ENCODE assay signal across 8 mouse cellular contexts in genomic region chr1:92832011-92833010, GRCm38 (mm10). TPM values are rescaled to one million over a fixed set of nuclear protein-coding genes. Genes with fewer than 3 reads are reported as not detected.
DNase-seq lines count a peak whose midpoint lies in the region; ATAC-seq and TF ChIP-seq lines count a peak whose summit lies in the region.

No protein-coding gene starts in this region.

- H3K4me1 ChIP-seq in hindbrain, postnatal 0 days (ENCODE audit: insufficient read depth, low read length), result peaks cover 26% of the 10 kb centered on the region
- H3K4me1 ChIP-seq in neural tube, embryonic 12.5 days, result peaks cover 35% of the 10 kb centered on the region

- WGBS in hindbrain, postnatal 0 days, result under 1% methylated on average over 62 of the region's 62 CpGs
- under 1% methylated on average over 62 of the region's 62 CpGs for WGBS in neural tube, embryonic 12.5 days

- peak; percentile 34 to 37 for DNase-seq in left cerebral cortex, postnatal 25 days (ENCODE audit: low spot score in 2 of 2)
- no peak for DNase-seq in left cerebral cortex, adult 9 months (ENCODE audit: low spot score in 2 of 2)
- DNase-seq in cerebellum, adult 9-10 months, result peak; percentile 73
- DNase-seq in frontal cortex, postnatal 36 days (ENCODE audit: low spot score in 2 of 2), result peak; percentile 40 to 48
- DNase-seq in hindbrain, postnatal 0 days (ENCODE audit: low spot score), result peak; percentile 84
- peak; percentile 56 for DNase-seq in liver
- peak; percentile 64 for DNase-seq in thymus, postnatal 4 days

- H3K27me3 ChIP-seq in hindbrain, postnatal 0 days (ENCODE audit: insufficient read depth, low read length), result no peaks in the 10 kb centered on the region
- H3K27me3 ChIP-seq in neural tube, embryonic 12.5 days (replicated peaks), result no peaks in the 10 kb centered on the region

- peak; percentile 28 for TF ChIP-seq CTCF in hindbrain, postnatal 0 days (IDR thresholded peaks at IDR 0.05; ENCODE audit: low read depth)

- H3K9me3 ChIP-seq in hindbrain, postnatal 0 days (ENCODE audit: low read length), result no peaks in the 10 kb centered on the region
- no peaks in the 10 kb centered on the region for H3K9me3 ChIP-seq in neural tube, embryonic 12.5 days

- peak overlapping the region; percentile 73 for H3K4me2 ChIP-seq in hindbrain, postnatal 0 days (ENCODE audit: low read depth, low read length)
- peak overlapping the region; percentile 82 for H3K4me2 ChIP-seq in neural tube, embryonic 12.5 days (replicated peaks)

- no peaks in the 10 kb centered on the region for H3K36me3 ChIP-seq in hindbrain, postnatal 0 days (ENCODE audit: insufficient read depth, low read length)
- H3K36me3 ChIP-seq in neural tube, embryonic 12.5 days, result peaks cover 16% of the 10 kb centered on the region

- ATAC-seq in hindbrain, postnatal 0 days, result peak; percentile 16
- ATAC-seq in neural tube, embryonic 12.5 days (ENCODE audit: low FRiP score, low read depth), result peak; percentile 33

- H3K27ac ChIP-seq in hindbrain, postnatal 0 days, result peak overlapping the region; percentile 83
- peak overlapping the region; percentile 86 for H3K27ac ChIP-seq in neural tube, embryonic 12.5 days

- peak overlapping the region; percentile 70 for H3K9ac ChIP-seq in hindbrain, postnatal 0 days (replicated peaks; ENCODE audit: low read length)
- H3K9ac ChIP-seq in neural tube, embryonic 12.5 days, result peak overlapping the region; percentile 97

- H3K4me3 ChIP-seq in hindbrain, postnatal 0 days (ENCODE audit: low read length), result peak overlapping the region; percentile 65
- peak overlapping the region; percentile 90 for H3K4me3 ChIP-seq in neural tube, embryonic 12.5 days

- intact Hi-C loops in left cerebral cortex, postnatal 25 days (cut with DNase I), result loop anchor here (2.0 kb wide), 1 partner anchor 312 kb away; no protein-coding TSS in a partner anchor

RNA-seq across cellular contexts. Expression of gene Gpc1, which starts 0.9 kb away (rescaled TPM):
- 10 to 100 TPM; 73.8 to 81.8 TPM for total RNA-seq in left cerebral cortex, postnatal 25 days (2021)
- 196 and 215 TPM in 2 replicates for total RNA-seq in hindbrain, postnatal 0 days (2014; rRNA removed)
- polyA plus RNA-seq in hindbrain, postnatal 0 days (2015; fragmentation: Nextera tagmentation; extraction: Ambion mirVana), result 55.5 and 57.8 TPM in 2 replicates
- 70.0 and 74.9 TPM in 2 replicates for polyA plus RNA-seq in neural tube, embryonic 12.5 days (2016; fragmentation: Nextera tagmentation; extraction: Ambion mirVana)

Comparison
In these comparisons a context has a peak if more than half of its experiments do, and no peak if none do; other contexts are left out.
1. DNase-seq: peak in left cerebral cortex, postnatal 25 days (2 of 2), cerebellum, adult 9-10 months (single experiment), frontal cortex, postnatal 36 days (2 of 2), hindbrain, postnatal 0 days (single experiment), liver (single experiment) and thymus, postnatal 4 days (single experiment); none in left cerebral cortex, adult 9 months (0 of 2).